Mouse (Mus musculus) lung, postnatal 0 days (tissue): Measurements from ENCODE around the gene Eftud2. TPM values are rescaled to one million over a fixed set of nuclear protein-coding genes. Genes with fewer than 3 reads are reported as not detected.

ENCODE experiments used
- ATAC-seq: fragments of 200-750 bp; cut with Nextera tagmentation; 2 replicates; pipeline ENCODE4 v1.8.0; 2017; ENCODE audit warnings: moderate library complexity
- DNase-seq: peaks from one replicate; pipeline ENCODE4 v3.0.0-alpha.2; 2016; ENCODE audit warnings: low spot score
- H3K27ac ChIP-seq: fragments of 300-500 bp; sonication (generic); 2 replicates; pipeline ENCODE4 v1.5.1; 2014; ENCODE audit warnings: antibody characterized with exemption, mild to moderate bottlenecking, low read length, mixed read lengths
- H3K27me3 ChIP-seq: fragments of 300-500 bp; sonication (generic); replicated peaks from 2 replicates; pipeline ENCODE4 v1.6.1; 2014; ENCODE audit warnings: low read length, mixed read lengths; ENCODE audit not compliant: insufficient read depth
- H3K36me3 ChIP-seq: fragments of 300-500 bp; sonication (generic); 2 replicates; pipeline ENCODE4 v1.6.1; 2014; ENCODE audit warnings: low read length, mixed read lengths; ENCODE audit not compliant: insufficient read depth
- H3K4me1 ChIP-seq: fragments of 300-500 bp; sonication (generic); 2 replicates; pipeline ENCODE4 v1.6.1; 2014; ENCODE audit warnings: antibody characterized with exemption, low read depth, low read length, mixed read lengths; ENCODE audit not compliant: insufficient read depth
- H3K4me2 ChIP-seq: fragments of 300-500 bp; sonication (generic); replicated peaks from 2 replicates; pipeline ENCODE4 v1.6.1; 2014; ENCODE audit warnings: low read depth, mild to moderate bottlenecking, low read length, moderate library complexity, mixed read lengths
- H3K4me3 ChIP-seq: fragments of 300-500 bp; sonication (generic); 2 replicates; pipeline ENCODE4 v1.5.1; 2014; ENCODE audit warnings: low read depth, low read length
- H3K9ac ChIP-seq: fragments of 300-500 bp; sonication (generic); replicated peaks from 2 replicates; pipeline ENCODE4 v1.6.1; 2014; ENCODE audit warnings: low read depth, mild to moderate bottlenecking
- H3K9me3 ChIP-seq: fragments of 300-500 bp; sonication (generic); 2 replicates; pipeline ENCODE4 v1.6.1; 2016; ENCODE audit warnings: low read length, mixed read lengths
- CTCF ChIP-seq: IDR thresholded peaks from 2 replicates; pipeline ENCODE4 v1.5.1; 2016; ENCODE audit warnings: antibody characterized with exemption, mild to moderate bottlenecking
- EP300 ChIP-seq: IDR thresholded peaks from 2 replicates; pipeline ENCODE4 v1.6.1; 2016; ENCODE audit warnings: antibody characterized with exemption, mild to moderate bottlenecking, control low read depth
- WGBS: fragments of 180-500 bp; shearing (Covaris S2); extraction: QIAGEN DNeasy Blood & Tissue Kit; methylation state at CpG from one replicate; pipeline ENCODE4 v1.1.7; 2014; 5-methylcytosine and 5-hydroxymethylcytosine counted together
- polyA plus RNA-seq: library from polyadenylated mRNA; unstranded; fragments of >200 nt; fragmentation: Nextera tagmentation; extraction: Ambion mirVana; gene quantifications from 2 replicates; pipeline ENCODE4 v1.2.1, GENCODE M21; 2015

Gene Eftud2
- polyA plus RNA-seq, 1 experiment from 2014 or later: 67.1 TPM

DNA sequence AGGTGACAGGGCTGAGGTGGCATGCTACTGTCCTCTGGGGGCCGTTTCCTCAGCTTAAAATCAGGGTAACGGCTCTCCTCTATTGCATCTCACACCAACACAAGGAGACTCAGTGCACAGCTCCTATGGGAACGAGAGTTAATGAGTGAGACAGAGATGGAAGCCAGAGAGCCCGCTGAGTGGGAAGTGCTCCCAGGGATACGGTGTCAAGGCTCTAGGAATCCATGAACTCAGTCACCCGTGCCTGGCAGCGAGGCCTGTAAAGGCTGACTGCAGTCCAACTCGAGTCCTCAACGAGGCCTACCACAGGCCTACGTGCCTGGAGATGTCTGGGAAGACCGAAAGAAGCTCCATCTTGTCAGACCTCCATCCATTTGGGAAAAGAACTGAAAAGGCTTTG, 21.8 kb downstream of the Eftud2 start:
- Histone ChIP-seq H3K4me3 (no peak overlapping the region), H3K4me1 (no peaks in the 10 kb centered on the region), H3K36me3 (peaks cover 45% of the 10 kb centered on the region), H3K27me3 (no peaks in the 10 kb centered on the region), H3K9me3 (no peaks in the 10 kb centered on the region), H3K27ac (no peak overlapping the region), H3K9ac (no peak overlapping the region), H3K4me2 (no peak overlapping the region)
- no peak for ATAC-seq
- no peak for DNase-seq
- 94% methylated on average over 11 of the region's 11 CpGs for WGBS
- no peak for TF ChIP-seq CTCF
- no peak for TF ChIP-seq EP300

DNA sequence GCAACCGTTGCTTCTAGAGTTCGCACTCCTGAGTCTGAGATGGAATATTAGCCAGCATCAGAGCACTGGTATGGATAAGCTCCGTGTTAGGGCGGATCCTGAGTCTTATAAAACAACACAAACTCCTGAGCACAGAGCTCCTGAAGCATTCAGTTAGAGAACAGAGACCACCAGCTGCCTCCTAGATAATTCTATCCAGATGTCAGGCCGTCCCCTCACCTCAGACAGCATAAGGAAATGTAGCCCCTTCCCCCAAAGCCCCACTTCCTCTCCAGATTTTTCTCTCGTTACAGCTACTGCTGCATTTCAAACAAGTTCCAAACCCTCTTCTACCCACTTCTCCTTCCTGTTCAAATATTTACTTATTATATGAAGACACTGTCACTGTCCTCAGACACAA, 24.8 kb downstream of the Eftud2 start:
- no peak for TF ChIP-seq EP300
- TF ChIP-seq CTCF: no peak
- no peak overlapping the region for H3K4me2 ChIP-seq
- H3K27me3 ChIP-seq: no peaks in the 10 kb centered on the region
- no peak for DNase-seq
- 75% methylated on average over 6 of the region's 6 CpGs for WGBS
- no peaks in the 10 kb centered on the region for H3K9me3 ChIP-seq
- no peak overlapping the region for H3K9ac ChIP-seq
- H3K4me3 ChIP-seq: no peak overlapping the region
- H3K36me3 ChIP-seq: peaks cover 33% of the 10 kb centered on the region
- no peak for ATAC-seq
- no peaks in the 10 kb centered on the region for H3K4me1 ChIP-seq
- no peak overlapping the region for H3K27ac ChIP-seq

DNA sequence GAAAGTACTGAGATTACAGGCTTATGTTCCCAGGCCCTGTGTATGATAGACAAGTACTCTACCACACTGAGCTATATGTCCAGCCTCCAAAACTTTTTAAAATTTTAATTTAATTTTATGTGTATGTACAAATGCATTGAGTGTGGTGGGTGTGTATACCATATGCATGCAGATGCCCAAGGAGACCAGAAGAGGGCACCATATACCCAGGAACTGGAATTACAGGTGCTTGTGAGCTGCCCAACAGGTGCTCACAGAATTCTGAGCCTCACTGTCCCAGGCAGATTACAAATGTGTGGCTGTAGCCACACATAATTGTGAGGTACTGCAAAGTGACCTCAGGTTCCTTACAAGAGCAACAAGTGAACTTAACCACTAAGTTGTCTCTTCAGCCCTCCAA, 27.0 kb downstream of the Eftud2 start:
- H3K36me3 ChIP-seq: peaks cover 26% of the 10 kb centered on the region
- H3K9me3 ChIP-seq: no peaks in the 10 kb centered on the region
- H3K4me3 ChIP-seq: no peak overlapping the region
- TF ChIP-seq CTCF (peak; percentile 48), EP300 (no peak)
- no peaks in the 10 kb centered on the region for H3K27me3 ChIP-seq
- ATAC-seq: no peak
- DNase-seq: no peak
- H3K9ac ChIP-seq: no peak overlapping the region
- no peaks in the 10 kb centered on the region for H3K4me1 ChIP-seq
- no peak overlapping the region for H3K4me2 ChIP-seq
- H3K27ac ChIP-seq: no peak overlapping the region

GRCm38 (mm10) chr11:102851883-102852282, 28.9 kb downstream of the Eftud2 start:
- ATAC-seq (peak; percentile 68), DNase-seq (peak; percentile 58)
- no peaks in the 10 kb centered on the region for H3K9me3 ChIP-seq
- no peak overlapping the region for H3K4me2 ChIP-seq
- 61% methylated on average over 5 of the region's 5 CpGs for WGBS
- H3K9ac ChIP-seq: no peak overlapping the region
- no peaks in the 10 kb centered on the region for H3K27me3 ChIP-seq
- H3K36me3 ChIP-seq: peaks cover 36% of the 10 kb centered on the region
- H3K27ac ChIP-seq: no peak overlapping the region
- peak; percentile 81 for TF ChIP-seq CTCF
- TF ChIP-seq EP300: no peak
- no peaks in the 10 kb centered on the region for H3K4me1 ChIP-seq
- H3K4me3 ChIP-seq: no peak overlapping the region

DNA sequence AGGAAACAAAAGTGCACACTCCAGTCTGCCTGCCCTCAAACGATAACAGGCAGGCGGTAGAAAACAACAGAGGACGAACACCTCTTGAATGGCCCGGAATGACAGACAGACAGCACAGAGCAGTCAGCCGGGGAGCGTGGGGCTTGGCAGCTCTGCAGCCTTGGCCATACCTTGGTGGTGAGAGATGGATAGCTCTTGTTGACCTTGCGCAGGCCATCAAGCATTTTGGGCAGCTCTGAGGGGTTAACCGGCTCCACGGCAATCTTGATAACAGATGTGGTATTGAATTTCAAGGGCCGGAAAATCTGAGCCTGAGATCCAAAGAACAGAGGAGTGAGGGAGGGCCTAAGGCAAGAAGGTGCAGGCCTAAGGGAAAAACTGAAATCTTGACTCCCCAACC, 34.9 kb downstream of the Eftud2 start:
- Histone ChIP-seq H3K4me1 (no peaks in the 10 kb centered on the region), H3K4me3 (no peak overlapping the region), H3K9ac (no peak overlapping the region), H3K9me3 (no peaks in the 10 kb centered on the region), H3K4me2 (no peak overlapping the region), H3K27ac (no peak overlapping the region), H3K27me3 (no peaks in the 10 kb centered on the region), H3K36me3 (peaks cover 33% of the 10 kb centered on the region)
- WGBS: 58% methylated on average over 10 of the region's 10 CpGs
- DNase-seq: no peak
- no peak for ATAC-seq
- TF ChIP-seq CTCF: no peak
- no peak for TF ChIP-seq EP300

GRCm38 (mm10) chr11:102838616-102839150, 42.1 kb downstream of the Eftud2 start:
- Histone ChIP-seq H3K27ac (no peak overlapping the region), H3K4me3 (no peak overlapping the region), H3K4me2 (no peak overlapping the region), H3K9ac (no peak overlapping the region), H3K9me3 (no peaks in the 10 kb centered on the region), H3K4me1 (no peaks in the 10 kb centered on the region), H3K27me3 (no peaks in the 10 kb centered on the region), H3K36me3 (peaks cover 18% of the 10 kb centered on the region)
- DNase-seq (no peak), ATAC-seq (no peak)
- 67% methylated on average over 9 of the region's 9 CpGs for WGBS
- TF ChIP-seq EP300 (no peak), CTCF (no peak)

DNA sequence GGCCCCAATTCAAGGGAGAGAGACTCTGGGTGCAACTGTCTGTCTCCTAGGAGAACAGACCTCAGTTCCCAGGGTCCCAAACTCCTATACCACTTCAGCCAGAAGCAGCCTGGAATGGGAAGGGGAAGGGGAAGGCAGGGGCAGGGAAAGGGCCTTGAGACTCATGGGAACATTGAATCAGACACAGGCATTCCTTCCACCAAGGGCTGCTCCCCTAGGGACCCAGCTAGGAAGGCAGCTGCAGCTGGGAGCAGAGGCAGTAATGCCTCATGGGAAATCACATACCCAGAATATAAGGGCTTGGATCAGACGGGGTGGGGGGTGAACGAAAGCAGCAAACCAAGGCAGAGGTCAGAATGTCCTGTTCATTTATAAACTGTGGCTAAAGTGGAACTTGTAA, 42.7 kb downstream of the Eftud2 start:
- DNase-seq: peak; percentile 14
- no peaks in the 10 kb centered on the region for H3K4me1 ChIP-seq
- 83% methylated on average over 2 of the region's 2 CpGs for WGBS
- H3K4me3 ChIP-seq: no peak overlapping the region
- H3K36me3 ChIP-seq: peaks cover 12% of the 10 kb centered on the region; the same call in 1 of the 2 replicates
- no peak overlapping the region for H3K9ac ChIP-seq
- no peaks in the 10 kb centered on the region for H3K27me3 ChIP-seq
- peak overlapping the region; percentile 12; the same call in 1 of the 2 replicates for H3K4me2 ChIP-seq
- H3K27ac ChIP-seq: no peak overlapping the region
- no peak for TF ChIP-seq EP300
- TF ChIP-seq CTCF: no peak
- peak; percentile 45 for ATAC-seq
- no peaks in the 10 kb centered on the region for H3K9me3 ChIP-seq
